Mouse (Mus musculus) liver, embryonic 14.5 days (tissue): ENCODE data around the gene Glipr1. TPM values are rescaled to one million over a fixed set of nuclear protein-coding genes. Genes with fewer than 3 reads are reported as not detected.

Experiments used
- ATAC-seq: fragments of 200-750 bp; cut with Nextera tagmentation; 2 replicates; pipeline ENCODE4 v1.8.0; 2017; ENCODE audit warnings: moderate number of reproducible peaks, mild to moderate bottlenecking, moderate library complexity; ENCODE audit not compliant: insufficient read depth
- DNase-seq, 3 experiments: peaks; one replicate each; pipeline ENCODE4 v3.0.0-alpha.2; 2012 to 2013; ENCODE audit warnings: low read depth in 3 of 3, low spot score in 3 of 3
- H3K27ac ChIP-seq: fragments of 300-500 bp; sonication (generic); 2 replicates; pipeline ENCODE4 v1.5.1; 2014; ENCODE audit warnings: moderate library complexity, mild to moderate bottlenecking, control low read depth, inconsistent platforms
- H3K27me3 ChIP-seq: fragments of 300-500 bp; sonication (generic); 2 replicates; pipeline ENCODE4 v1.6.1; 2014; ENCODE audit warnings: mild to moderate bottlenecking, low read length, moderate library complexity; ENCODE audit not compliant: control insufficient read depth, insufficient read depth
- H3K36me3 ChIP-seq: fragments of 300-500 bp; sonication (generic); replicated peaks from 2 replicates; pipeline ENCODE4 v1.6.1; 2014; ENCODE audit warnings: low read depth; ENCODE audit not compliant: control insufficient read depth, insufficient read depth
- H3K4me1 ChIP-seq, 2 experiments: fragments of 200-500 bp in 1 of 2; fragments of 300-500 bp in 1 of 2; sonication (generic) in 1 of 2; replicated peaks; 2 replicates each; pipeline ENCODE4 v1.6.1; 2012 to 2014; ENCODE audit warnings: antibody characterized with exemption in 1 of 2, inconsistent platforms in 1 of 2, low read length in 1 of 2; ENCODE audit not compliant: control insufficient read depth in 2 of 2, insufficient read depth in 2 of 2
- H3K4me2 ChIP-seq: fragments of 300-500 bp; sonication (generic); 2 replicates; pipeline ENCODE4 v1.6.1; 2014; ENCODE audit warnings: low read depth, mild to moderate bottlenecking, control low read depth, moderate library complexity
- H3K4me3 ChIP-seq, 2 experiments: fragments of 200-500 bp in 1 of 2; fragments of 300-500 bp in 1 of 2; sonication (generic) in 1 of 2; 2 replicates each; pipeline ENCODE4 v1.5.1; 2012 to 2014; ENCODE audit warnings: low read depth in 2 of 2, low read length in 2 of 2, mild to moderate bottlenecking in 2 of 2, control low read depth in 1 of 2, inconsistent platforms in 1 of 2, moderate library complexity in 1 of 2; ENCODE audit not compliant: insufficient read depth in 1 of 2
- H3K9ac ChIP-seq: fragments of 300-500 bp; sonication (generic); replicated peaks from 2 replicates; pipeline ENCODE4 v1.6.1; 2014; ENCODE audit warnings: mild to moderate bottlenecking, control low read depth, moderate library complexity
- H3K9me3 ChIP-seq: fragments of 300-500 bp; sonication (generic); 2 replicates; pipeline ENCODE4 v1.6.1; 2016; ENCODE audit warnings: low read length, mixed read lengths; ENCODE audit not compliant: control insufficient read depth
- CTCF ChIP-seq: IDR thresholded peaks from 2 replicates; pipeline ENCODE4 v1.5.1; 2016; ENCODE audit warnings: antibody characterized with exemption, low read depth, control low read depth
- EP300 ChIP-seq: IDR thresholded peaks from 2 replicates; pipeline ENCODE4 v1.6.1; 2016; ENCODE audit warnings: antibody characterized with exemption, low read depth
- WGBS: fragments of 180-500 bp; shearing (Covaris S2); extraction: QIAGEN DNeasy Blood & Tissue Kit; methylation state at CpG from one replicate; pipeline ENCODE4 v1.1.7; 2014; ENCODE audit not compliant: insufficient replicate concordance; 5-methylcytosine and 5-hydroxymethylcytosine counted together
- polyA plus RNA-seq, 2 experiments: library from polyadenylated mRNA; depleted of rRNA in 1 of 2; stranded (reverse) in 1 of 2; unstranded in 1 of 2; fragments of >200 nt; fragmentation: Nextera tagmentation in 1 of 2; extraction: Ambion mirVana in 1 of 2; gene quantifications; 2 replicates each; pipeline versions ENCODE4 v1.2.1 to v1.2.3; 2012 to 2014

Gene Glipr1
- polyA plus RNA-seq, 2 experiments: 8.7 to 9.7 TPM

DNA sequence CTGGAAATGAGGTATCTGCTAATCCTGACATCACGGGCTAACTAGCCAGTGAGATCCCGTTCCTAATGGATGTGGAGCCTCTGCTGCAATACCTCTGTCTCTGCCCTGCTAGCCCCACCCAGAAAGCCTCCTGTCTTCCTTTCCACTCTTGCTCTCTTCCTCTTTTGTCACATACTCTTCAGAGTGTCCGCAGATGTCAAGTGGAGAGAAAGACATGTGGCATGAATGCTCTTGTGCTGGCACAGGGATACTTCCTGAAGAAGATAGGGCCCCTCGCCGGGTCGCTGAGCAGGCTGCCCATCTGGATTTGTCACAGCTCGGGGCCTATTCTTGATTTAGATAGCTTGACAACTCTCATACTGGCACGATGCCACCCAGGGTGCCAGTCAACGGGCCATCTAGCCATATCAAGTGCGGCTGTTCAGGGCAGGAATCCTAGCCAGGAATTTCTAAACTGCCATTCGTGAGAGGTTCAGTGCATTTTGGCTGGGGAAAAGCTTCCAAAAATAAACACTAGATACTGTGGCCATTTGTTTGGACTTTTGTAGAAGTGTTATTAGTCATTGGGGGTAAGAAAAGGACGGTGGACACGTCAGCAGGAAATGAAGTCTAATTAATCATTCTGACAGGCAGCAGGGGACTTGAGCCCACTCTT is 65.8 kb downstream of the Glipr1 start:
- H3K4me1 ChIP-seq: no peaks in the 10 kb centered on the region
- WGBS: 22% methylated on average over 13 of the region's 13 CpGs
- no peak for TF ChIP-seq EP300
- no peak for TF ChIP-seq CTCF
- DNase-seq: no peak
- H3K9ac ChIP-seq: no peak overlapping the region
- no peaks in the 10 kb centered on the region for H3K36me3 ChIP-seq
- H3K27ac ChIP-seq: no peak overlapping the region
- ATAC-seq: no peak
- no peak overlapping the region for H3K4me2 ChIP-seq
- no peak overlapping the region for H3K4me3 ChIP-seq
- H3K9me3 ChIP-seq: no peaks in the 10 kb centered on the region
- H3K27me3 ChIP-seq: no peaks in the 10 kb centered on the region

DNA sequence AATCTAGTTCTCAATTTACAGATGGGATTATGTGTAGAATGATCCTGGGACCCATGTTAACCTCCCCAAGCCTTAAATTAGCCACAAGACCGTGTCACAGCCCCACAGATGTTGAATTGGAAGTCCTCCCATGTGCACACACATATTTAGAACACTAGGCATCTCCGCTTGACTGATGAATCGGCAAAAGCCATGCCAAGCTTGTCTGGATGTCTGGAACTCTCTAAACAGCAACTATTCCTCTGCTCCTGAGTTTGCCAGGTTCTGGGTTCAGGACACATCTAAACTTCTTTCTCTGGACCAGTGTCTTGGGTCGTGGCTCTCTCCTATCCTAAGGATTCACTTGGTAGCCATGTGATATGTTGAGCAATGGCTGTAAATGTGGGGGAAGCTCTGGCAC is 66.4 kb downstream of the Glipr1 start:
- ATAC-seq (no peak), DNase-seq (no peak)
- 62% methylated on average over 4 of the region's 4 CpGs for WGBS
- Histone ChIP-seq H3K27me3 (no peaks in the 10 kb centered on the region), H3K36me3 (no peaks in the 10 kb centered on the region), H3K27ac (no peak overlapping the region), H3K9ac (no peak overlapping the region), H3K4me1 (no peaks in the 10 kb centered on the region), H3K4me3 (no peak overlapping the region), H3K9me3 (no peaks in the 10 kb centered on the region), H3K4me2 (no peak overlapping the region)
- TF ChIP-seq EP300 (no peak), CTCF (no peak)

Other genes starting within 250 kb of the Glipr1 start
- gene Krr1, start 30.0 kb downstream of the Glipr1 start, polyA plus RNA-seq (2012; rRNA removed): 5.3 and 9.9 TPM in 2 replicates
- gene Krr1, start 30.0 kb downstream of the Glipr1 start, polyA plus RNA-seq (2014; fragmentation: Nextera tagmentation; extraction: Ambion mirVana): 22.1 and 24.8 TPM in 2 replicates
- gene Glipr1l1, start 57.6 kb upstream of the Glipr1 start, polyA plus RNA-seq (2012; rRNA removed): not detected in 2 replicates
- not detected in 2 replicates for gene Glipr1l1, start 57.6 kb upstream of the Glipr1 start, polyA plus RNA-seq (2014; fragmentation: Nextera tagmentation; extraction: Ambion mirVana)
- gene Glipr1l2, start 80.7 kb upstream of the Glipr1 start, polyA plus RNA-seq (2012; rRNA removed): not detected in 2 replicates
- gene Glipr1l2, start 80.7 kb upstream of the Glipr1 start, polyA plus RNA-seq (2014; fragmentation: Nextera tagmentation; extraction: Ambion mirVana): not detected in 2 replicates
- gene Glipr1l3, start 157.7 kb upstream of the Glipr1 start, polyA plus RNA-seq (2012; rRNA removed): not detected in 2 replicates
- not detected in 2 replicates for gene Glipr1l3, start 157.7 kb upstream of the Glipr1 start, polyA plus RNA-seq (2014; fragmentation: Nextera tagmentation; extraction: Ambion mirVana)
- gene Caps2, start 161.0 kb upstream of the Glipr1 start, polyA plus RNA-seq (2012; rRNA removed): not detected in 2 replicates
- gene Caps2, start 161.0 kb upstream of the Glipr1 start, polyA plus RNA-seq (2014; fragmentation: Nextera tagmentation; extraction: Ambion mirVana): 0.05 TPM in 1 of 2 replicates, not detected in the other